Mouse (Mus musculus): ENCODE data around the gene Abl1. TPM values are rescaled to one million over a fixed set of nuclear protein-coding genes. Genes with fewer than 3 reads are reported as not detected.

Gene Abl1
- total RNA-seq, 2 experiments from 2014 or later: 31.8 to 32.8 TPM

DNA sequence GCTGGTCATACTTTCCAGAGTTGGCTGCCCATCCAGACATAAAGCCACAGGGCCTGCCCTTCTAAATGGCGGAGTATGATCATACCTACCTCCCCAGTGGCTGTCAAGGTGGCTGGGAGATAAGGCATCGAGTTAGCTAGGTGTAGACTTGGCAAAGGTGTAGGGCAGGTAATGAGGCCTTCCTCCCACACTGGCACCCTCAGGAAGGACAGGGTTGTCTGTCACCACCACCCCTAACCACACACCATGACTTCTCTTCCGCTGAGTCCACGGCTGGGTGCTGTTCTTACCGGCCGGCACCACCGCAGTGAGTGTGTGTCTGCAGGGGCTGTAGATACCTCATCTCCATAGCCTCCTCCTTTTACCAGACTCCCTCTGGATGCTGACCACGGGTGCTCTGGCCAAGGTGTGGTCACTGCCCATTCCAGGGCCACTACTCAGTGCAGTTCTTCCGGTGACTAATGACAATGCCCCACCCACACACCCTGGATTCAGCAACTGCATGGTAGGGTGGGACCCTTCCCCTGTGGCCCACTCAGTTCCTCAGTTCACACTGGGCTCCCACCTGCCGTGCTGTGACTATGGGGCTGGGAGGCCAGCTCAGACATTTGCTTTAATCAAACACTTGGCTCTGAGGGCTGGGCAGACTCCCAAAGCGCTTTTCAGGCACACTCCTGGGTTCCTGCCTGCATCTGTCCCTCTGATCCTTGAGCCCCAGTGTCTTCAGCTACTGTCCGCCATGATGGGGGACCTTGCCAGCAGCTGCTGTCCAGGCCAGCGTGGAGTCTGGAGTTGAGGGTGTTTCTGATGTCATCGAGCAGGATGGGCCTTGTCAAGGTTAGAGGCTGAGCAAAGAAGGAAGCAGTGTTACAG lies 123.1 kb downstream of the Abl1 start:
- no peak for DNase-seq
- intact Hi-C loops (cut with DNase I): no loop called here

DNA sequence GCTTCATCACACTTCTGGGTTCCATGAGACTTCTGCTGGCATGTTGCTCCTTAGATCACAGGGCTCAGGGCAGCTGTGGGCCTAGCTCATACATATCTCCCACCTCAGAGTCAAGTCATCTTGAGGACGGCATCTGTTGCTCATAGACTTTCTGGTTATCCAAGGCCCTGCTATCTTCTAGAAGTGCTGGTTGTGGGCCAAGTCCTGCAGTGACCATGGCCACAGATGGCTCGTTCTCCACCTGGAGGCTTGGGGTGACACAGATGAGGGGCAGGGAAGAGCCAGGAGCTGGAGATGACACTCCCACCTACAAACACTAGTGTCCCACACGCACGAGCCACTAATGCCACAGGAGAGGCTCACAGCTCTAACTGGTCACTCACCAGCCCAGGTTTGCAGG lies 125.5 kb downstream of the Abl1 start:
- intact Hi-C loops (cut with DNase I): loop anchor here (2.0 kb wide), 1 partner anchor 101 kb away; no protein-coding TSS in a partner anchor
- DNase-seq: no peak

GRCm38 (mm10) chr2:31814699-31815098 lies 126.5 kb downstream of the Abl1 start:
- no peak for DNase-seq
- intact Hi-C loops (cut with DNase I): loop anchor here (2.0 kb wide), 1 partner anchor 100 kb away; no protein-coding TSS in a partner anchor

DNA sequence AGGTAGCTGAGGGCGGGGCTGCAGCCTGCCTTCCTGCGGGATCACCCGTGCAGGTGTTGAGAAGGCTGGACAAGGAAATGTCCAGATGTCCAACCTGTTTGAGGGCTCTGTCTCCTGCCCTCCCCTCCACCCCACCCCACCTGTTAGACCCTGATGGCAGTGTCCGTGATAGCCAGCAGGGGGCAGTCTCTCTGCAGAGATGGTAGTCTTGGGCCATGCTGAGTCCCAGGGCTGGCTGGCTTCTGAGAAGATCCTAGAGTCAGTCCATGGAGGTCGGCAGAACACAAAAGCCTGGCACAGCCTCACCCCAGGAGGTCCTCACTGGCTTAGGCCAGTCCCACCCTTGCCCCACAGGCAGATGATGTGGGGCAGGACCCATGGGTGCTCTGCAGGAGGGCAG lies 127.2 kb downstream of the Abl1 start:
- DNase-seq: peak; percentile 35 to 52
- intact Hi-C loops (cut with DNase I): loop anchor here (2.0 kb wide), 1 partner anchor 99 kb away; no protein-coding TSS in a partner anchor

DNA sequence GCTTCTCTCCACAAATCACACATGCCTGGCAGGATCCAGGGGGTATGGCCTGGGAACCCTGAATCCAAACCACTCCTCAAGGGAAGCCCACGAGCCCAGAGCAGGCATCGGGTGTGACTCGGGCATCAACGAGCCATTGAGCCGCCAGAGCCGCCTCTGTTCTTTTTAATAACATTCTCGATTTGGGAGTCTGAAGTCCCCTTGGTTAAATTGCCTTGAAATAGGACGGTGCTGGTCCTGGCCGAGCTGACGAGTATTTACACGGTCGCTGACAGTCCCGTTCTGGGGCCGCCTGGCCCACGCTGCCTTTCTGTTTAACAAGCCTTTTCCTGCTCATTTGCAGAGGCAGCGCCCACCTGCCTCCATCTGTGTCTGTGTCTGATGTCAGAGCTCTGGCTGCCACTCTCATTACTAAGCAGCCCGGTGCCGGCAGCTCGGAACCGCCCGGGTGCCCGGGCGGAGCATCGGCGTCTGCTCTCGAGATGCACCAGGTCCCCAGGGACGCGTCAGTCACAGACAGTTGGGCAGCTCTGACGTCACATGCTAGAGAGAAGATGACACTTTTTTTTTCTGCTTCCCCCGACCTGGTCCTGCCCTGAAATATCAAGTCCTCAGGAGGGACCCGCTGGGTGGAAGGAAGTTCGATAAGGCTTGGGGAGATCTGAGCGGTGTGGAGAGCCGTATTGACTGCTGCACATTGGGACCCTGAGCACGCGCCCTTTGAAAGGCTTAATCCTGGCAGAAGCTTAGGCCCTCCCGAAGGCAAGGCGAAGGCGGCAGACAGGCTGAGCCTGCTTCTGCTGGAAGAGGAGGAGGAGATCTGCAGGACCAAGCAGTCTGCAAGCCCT lies 134.6 kb downstream of the Abl1 start:
- intact Hi-C loops (cut with DNase I): no loop called here
- no peak for DNase-seq

GRCm38 (mm10) chr2:31823933-31824730 lies 136.0 kb downstream of the Abl1 start:
- DNase-seq: no peak
- intact Hi-C loops (cut with DNase I): no loop called here

- intact Hi-C loops (cut with DNase I): no loop called here
These were observed 137.3 kb downstream of the Abl1 start for GRCm38 (mm10) chr2:31825469-31825911.

DNA sequence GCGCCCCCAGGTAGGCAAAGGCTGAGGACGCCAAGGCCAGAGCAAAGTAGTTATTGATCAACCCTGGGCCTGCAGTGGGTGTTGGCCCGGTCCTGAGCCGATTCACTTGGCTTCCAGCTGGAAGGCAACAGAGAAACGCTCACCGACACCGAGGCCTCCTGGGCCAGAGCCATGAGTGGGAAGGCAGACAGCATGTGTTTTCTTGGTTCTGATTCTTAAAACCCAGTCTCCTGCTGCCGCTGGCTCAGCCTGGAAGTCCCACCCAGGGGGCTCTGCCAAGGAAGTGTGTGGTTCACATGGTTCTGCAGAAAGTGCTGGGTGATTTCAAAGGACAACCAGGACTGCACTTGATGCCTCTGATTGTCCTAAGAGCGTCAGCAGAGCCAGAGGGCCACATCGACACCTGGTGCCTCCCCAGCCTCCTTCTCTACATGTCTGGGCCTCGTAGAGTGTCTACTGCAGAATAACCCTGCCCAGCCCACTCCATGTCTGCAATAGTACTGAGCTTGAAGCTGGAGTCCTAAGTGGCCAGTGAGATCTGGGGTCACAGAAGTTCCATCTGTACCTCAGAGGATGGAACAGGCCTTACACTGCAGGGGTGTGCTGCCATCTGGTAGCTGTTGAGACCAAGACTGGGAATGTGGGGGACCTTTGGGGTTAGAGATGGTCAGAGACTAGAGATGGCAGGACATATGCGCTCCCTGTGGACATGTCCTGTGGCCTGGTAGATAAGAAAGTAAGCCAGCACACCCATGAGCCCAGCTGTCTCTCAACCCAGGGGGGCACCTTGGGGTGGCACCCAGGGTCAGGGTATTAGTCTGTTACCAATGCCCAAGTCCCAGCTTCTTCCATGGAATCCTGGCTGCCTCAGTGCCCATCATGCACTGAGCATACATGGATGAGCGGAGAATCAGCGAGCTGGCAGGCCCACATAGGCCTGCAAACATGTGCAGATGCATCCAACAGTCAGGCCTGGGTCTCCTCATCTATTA lies 138.2 kb downstream of the Abl1 start:
- DNase-seq: no peak
- intact Hi-C loops (cut with DNase I): no loop called here

More at GRCm38 (mm10) chr2:31825469-31825911, 137.3 kb downstream of the Abl1 start:
- DNase-seq: no peak

GRCm38 (mm10) chr2:31827877-31828276 lies 139.7 kb downstream of the Abl1 start:
- no peak for DNase-seq
- intact Hi-C loops (cut with DNase I): no loop called here

- DNase-seq: no peak
- intact Hi-C loops (cut with DNase I): no loop called here
These were observed 140.2 kb downstream of the Abl1 start for GRCm38 (mm10) chr2:31828311-31828825.

DNA sequence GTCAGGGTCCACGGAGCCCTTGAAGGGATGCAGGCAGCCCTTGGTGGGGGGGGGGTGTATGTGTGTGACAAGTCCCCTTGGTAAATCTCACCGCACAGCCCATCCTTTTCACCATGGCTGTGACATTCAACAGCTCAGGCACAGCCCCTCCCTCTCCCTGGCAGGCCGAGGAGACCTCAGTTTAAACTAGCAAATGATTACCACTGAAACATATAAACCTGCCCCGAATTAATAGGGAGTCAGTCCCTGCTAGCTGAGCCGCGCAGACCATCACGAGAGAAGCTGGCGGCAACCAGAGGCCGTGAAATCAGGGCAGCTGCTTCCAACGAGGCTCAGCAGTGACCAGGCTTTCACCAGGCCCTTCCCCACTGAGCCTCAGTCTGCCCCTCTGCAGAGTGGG lies 147.9 kb downstream of the Abl1 start:
- intact Hi-C loops (cut with DNase I): no loop called here
- no peak for DNase-seq

DNA sequence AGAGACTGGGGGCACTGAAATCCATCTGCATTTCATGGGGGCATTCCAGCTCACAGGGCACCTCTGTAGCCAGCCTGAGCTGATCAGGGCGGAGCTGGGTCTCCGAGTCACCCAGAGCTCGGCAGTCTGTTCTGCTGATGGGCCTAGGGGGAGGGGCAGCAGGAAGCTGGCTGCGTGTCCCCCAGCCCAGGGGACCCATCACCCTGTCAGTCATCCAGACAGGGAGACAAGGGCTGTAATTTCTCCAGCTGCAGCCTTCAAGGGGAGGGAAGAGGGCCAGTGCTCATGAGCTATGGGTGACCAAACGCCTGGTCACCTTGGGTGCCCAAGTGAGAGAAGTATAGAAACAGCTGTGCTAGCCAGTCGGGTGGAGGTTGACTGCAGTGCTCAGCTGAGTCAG lies 148.8 kb downstream of the Abl1 start:
- intact Hi-C loops (cut with DNase I): no loop called here
- DNase-seq: no peak

DNA sequence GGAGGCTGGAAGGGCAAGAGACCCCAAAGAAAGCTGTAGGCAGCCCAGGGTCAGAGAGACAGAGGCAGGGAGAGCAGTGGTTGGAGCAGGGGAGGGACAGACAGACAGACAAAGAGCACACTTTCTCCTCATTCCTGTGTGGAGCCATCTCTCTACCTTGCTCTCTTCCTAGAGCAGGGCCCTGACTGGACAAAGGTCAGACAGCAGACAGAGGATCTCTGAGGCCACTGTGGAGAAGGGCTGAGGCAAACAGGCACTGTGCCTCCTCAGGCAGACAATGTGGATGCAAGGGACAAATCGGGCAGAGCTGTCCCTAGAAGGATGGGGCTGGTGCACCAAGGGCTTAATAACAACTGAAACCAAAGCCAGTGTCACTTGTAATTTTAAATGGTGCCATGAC lies 150.7 kb downstream of the Abl1 start:
- DNase-seq: no peak

DNA sequence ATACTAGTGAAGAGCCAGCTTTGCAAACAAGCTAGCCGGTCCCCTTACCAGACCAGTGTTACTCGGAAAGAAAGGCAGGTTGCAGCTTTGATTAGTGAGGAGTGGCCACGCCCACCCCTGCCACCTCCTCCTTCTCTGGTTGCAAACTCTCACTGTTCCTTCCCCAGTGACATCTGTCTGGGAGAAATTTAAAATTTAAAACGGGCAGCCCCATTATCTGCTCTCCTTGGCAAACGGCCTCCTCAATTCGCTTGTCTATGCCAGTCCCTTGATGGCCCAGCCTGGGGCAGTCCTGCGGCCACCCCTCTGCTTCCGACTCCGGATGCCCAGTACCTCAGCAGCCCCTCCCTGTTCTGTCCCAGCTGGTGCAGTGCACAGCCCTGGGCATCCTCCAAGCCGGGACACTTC lies 156.6 kb downstream of the Abl1 start:
- intact Hi-C loops (cut with DNase I): no loop called here
- no peak for DNase-seq

More for the DNA sequence above, 150.7 kb downstream of the Abl1 start:
- intact Hi-C loops (cut with DNase I): no loop called here

GRCm38 (mm10) chr2:31845512-31845895 lies 157.3 kb downstream of the Abl1 start:
- intact Hi-C loops (cut with DNase I): no loop called here
- DNase-seq: no peak

DNA sequence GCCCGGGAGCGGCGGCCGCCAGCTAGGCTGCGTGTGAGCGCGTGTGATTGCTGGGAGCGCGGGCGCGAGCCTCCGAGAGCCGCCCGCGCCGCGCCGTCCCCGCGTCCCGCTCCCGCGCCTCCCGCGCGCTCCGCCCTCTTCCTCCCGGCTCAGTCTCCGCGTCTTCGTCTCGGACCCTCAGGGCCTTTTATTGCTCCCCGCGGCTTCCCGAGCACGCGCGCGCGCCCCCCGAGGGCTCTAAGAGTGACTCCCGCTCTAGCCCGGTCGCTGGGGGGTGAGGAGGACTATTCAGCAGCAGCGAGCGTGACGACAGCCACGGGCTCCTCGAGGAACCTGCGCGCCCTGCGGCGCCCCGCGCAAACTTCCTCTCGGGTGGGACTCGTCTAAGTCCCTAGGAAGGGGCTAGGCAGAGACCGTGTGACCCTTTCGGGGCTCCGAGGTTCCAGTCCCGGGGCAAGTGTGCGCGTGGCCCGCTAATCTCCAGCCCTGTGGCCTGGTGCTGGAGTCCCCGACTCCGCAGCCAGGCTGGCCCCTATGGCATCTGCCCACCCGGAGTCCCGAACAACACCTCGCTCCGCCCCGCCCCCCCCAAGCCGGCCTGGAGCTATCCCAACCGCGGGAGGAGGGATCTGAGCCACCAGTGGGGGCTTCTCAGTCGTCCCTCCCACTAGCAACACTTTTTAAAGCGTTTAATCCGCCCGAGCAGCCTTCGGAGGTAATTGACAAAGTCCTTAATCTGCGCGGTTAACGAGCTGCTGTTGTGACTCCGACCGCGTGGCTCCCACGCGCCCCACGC lies 157.9 kb downstream of the Abl1 start, which contains the start of gene Fibcd1:
Gene Fibcd1, minus strand, starts transcription at position 110 of the 796 bp plus-strand sequence.
- intact Hi-C loops (cut with DNase I): no loop called here
- DNase-seq: no peak

- intact Hi-C loops (cut with DNase I): no loop called here
- DNase-seq: no peak
These were observed 158.8 kb downstream of the Abl1 start for GRCm38 (mm10) chr2:31846692-31847660.
